Mouse (Mus musculus) cerebellum, adult 11-12 months (tissue): ENCODE results near the gene Megf8.

Experiments used
- DNase-seq: peaks from one replicate; pipeline ENCODE4 v3.0.0; 2022

The Megf8 gene

GRCm38 (mm10) chr7:25410969-25411615 lies 94.1 kb downstream of the Megf8 start:
- no peak for DNase-seq

DNA sequence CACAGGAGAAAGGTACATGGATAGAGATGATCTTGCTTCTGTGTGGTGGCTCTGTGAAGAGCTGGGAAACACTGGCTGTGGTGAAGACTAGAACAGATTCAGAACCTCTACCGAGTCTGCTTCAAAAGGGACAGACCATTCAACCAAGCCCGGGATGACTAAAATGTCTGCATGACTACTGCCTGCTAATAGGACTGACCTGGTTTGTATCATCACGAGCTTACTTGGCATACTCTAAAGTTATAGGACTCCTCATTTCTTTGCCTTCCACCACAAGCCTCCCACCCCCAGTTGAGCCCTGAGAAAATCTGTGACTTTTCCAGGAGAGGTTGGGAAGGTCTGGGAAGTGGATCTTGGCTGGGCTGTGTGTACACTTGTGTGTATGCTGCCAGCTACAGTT lies 94.9 kb downstream of the Megf8 start:
- no peak for DNase-seq

DNA sequence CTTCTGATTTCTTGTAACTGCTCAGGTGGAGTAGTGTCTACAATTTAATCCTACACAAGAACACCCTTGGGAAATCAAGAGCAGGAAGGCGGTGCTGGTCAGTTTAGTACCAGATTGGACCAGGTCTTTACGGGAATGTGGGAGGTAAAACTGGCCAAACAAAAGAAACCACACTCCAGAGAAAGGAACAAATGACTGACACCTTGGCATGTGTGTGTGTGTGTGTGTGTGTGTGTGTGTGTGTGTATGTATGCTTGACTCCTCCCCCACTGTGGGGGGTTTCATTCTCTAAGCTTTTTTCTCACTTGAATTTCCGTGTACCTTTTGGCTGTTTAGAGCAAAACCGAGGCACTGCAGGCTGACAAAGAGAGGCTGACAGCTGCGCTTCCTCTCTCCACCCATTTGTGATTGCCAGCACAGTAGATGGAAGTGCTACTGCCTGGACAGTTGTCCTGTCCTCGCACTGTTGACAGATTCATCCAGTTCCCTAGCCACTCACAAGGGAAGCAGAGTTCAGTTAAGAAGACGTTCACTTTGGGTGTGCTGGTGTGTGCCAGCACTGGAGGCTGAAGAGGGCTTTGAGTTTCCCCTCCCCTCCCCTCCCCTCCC lies 96.0 kb downstream of the Megf8 start, which contains the start of gene Cxcl17:
Gene Cxcl17 (minus strand): TSS at position 54 of the 609 bp plus-strand sequence.
- DNase-seq = no peak
